Mouse (Mus musculus): ENCODE measurements at regions not wholly inside any gene's neighbourhood (a gene's known extent, or its start where the extent isn't known, plus 50 kb on each side); places are given as distances from the start of the nearest gene placed in this dataset.

DNA sequence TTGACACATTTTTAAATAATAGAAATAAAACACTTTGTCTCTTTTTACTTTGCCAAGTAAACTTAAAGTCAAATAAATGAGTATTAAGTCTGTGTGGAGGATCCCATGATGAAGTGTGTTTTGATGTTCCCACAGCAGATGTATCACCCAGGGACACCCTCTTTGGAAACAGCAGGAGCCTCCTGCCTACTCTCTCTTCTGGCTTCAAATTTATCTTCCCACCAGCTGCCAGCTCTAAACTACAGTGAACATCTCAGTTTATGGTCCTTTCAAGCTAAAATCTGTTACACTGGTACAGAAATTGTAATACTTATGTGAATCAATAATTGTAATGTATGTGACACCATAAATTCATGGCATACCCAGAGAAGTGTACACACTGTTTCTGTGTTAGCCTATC, 171.1 kb upstream of the Meis2 start:
- no peak for DNase-seq (ENCODE audit: low spot score)
- H3K36me3 ChIP-seq (replicated peaks; ENCODE audit: control insufficient read depth, insufficient read depth, low read length), result no peaks in the 10 kb centered on the region
- H3K9ac ChIP-seq (replicated peaks; ENCODE audit: low read depth, low read length), result no peak overlapping the region
- no peaks in the 10 kb centered on the region for H3K27me3 ChIP-seq (ENCODE audit: control insufficient read depth, insufficient read depth, low read length)
- ATAC-seq (ENCODE audit: insufficient read depth, low read depth), result no peak
- no peaks in the 10 kb centered on the region for H3K4me1 ChIP-seq (ENCODE audit: control insufficient read depth, insufficient read depth)
- TF ChIP-seq CTCF (IDR thresholded peaks at IDR 0.05; ENCODE audit: low read depth) (no peak), EP300 (IDR thresholded peaks at IDR 0.05; ENCODE audit: low read depth) (no peak)
- H3K9me3 ChIP-seq (replicated peaks; ENCODE audit: control insufficient read depth, low read length), result no peaks in the 10 kb centered on the region
- no peak overlapping the region for H3K4me2 ChIP-seq (ENCODE audit: low read depth, low read length)
- H3K4me3 ChIP-seq (ENCODE audit: low read depth, low read length), result no peak overlapping the region
- H3K27ac ChIP-seq (ENCODE audit: low read depth), result no peak overlapping the region

DNA sequence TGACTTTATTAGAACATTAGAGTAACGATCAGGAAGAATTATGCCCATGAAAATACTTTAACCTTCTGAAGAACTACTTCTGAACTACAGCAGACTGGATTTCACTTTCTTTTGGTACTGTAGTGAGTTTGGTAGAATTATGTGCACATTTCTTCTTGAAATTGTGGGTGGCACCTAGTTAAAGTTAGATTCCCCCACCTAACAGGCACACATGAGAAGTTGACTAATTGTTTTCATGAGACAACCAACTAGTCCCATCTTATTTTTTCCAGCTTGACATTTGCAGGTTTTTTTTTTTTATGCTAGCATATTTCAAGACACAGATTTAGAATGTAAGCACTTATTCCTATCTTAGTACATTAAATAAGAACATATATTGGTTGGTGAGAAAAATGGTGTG, 167.2 kb upstream of the Meis2 start:
- WGBS, result 69% methylated on average over 1 of the region's 1 CpGs
- Histone ChIP-seq H3K9me3 (replicated peaks; ENCODE audit: control insufficient read depth, low read length) (no peaks in the 10 kb centered on the region), H3K4me1 (ENCODE audit: control insufficient read depth, insufficient read depth) (no peaks in the 10 kb centered on the region), H3K36me3 (replicated peaks; ENCODE audit: control insufficient read depth, insufficient read depth, low read length) (no peaks in the 10 kb centered on the region), H3K27ac (ENCODE audit: low read depth) (no peak overlapping the region), H3K4me3 (ENCODE audit: low read depth, low read length) (no peak overlapping the region), H3K4me2 (ENCODE audit: low read depth, low read length) (no peak overlapping the region), H3K9ac (replicated peaks; ENCODE audit: low read depth, low read length) (no peak overlapping the region), H3K27me3 (ENCODE audit: control insufficient read depth, insufficient read depth, low read length) (no peaks in the 10 kb centered on the region)
- TF ChIP-seq EP300 (IDR thresholded peaks at IDR 0.05; ENCODE audit: low read depth) (no peak), CTCF (IDR thresholded peaks at IDR 0.05; ENCODE audit: low read depth) (no peak)
- DNase-seq (ENCODE audit: low spot score) (no peak), ATAC-seq (ENCODE audit: insufficient read depth, low read depth) (no peak)

GRCm38 (mm10) chr2:116216418-116216817, 150.8 kb upstream of the Meis2 start:
- ATAC-seq (ENCODE audit: insufficient read depth, low read depth), result no peak
- no peaks in the 10 kb centered on the region for H3K9me3 ChIP-seq (replicated peaks; ENCODE audit: control insufficient read depth, low read length)
- no peak for DNase-seq (ENCODE audit: low spot score)
- H3K4me2 ChIP-seq (ENCODE audit: low read depth, low read length), result no peak overlapping the region
- no peak overlapping the region for H3K27ac ChIP-seq (ENCODE audit: low read depth)
- no peaks in the 10 kb centered on the region for H3K27me3 ChIP-seq (ENCODE audit: control insufficient read depth, insufficient read depth, low read length)
- no peaks in the 10 kb centered on the region for H3K36me3 ChIP-seq (replicated peaks; ENCODE audit: control insufficient read depth, insufficient read depth, low read length)
- no peak overlapping the region for H3K9ac ChIP-seq (replicated peaks; ENCODE audit: low read depth, low read length)
- no peaks in the 10 kb centered on the region for H3K4me1 ChIP-seq (ENCODE audit: control insufficient read depth, insufficient read depth)
- H3K4me3 ChIP-seq (ENCODE audit: low read depth, low read length), result no peak overlapping the region
- no peak for TF ChIP-seq EP300 (IDR thresholded peaks at IDR 0.05; ENCODE audit: low read depth)
- peak; percentile 43 for TF ChIP-seq CTCF (IDR thresholded peaks at IDR 0.05; ENCODE audit: low read depth)
- 70% methylated on average over 7 of the region's 7 CpGs for WGBS

- WGBS, result 73% methylated on average over 14 of the region's 14 CpGs
- H3K9ac ChIP-seq (replicated peaks; ENCODE audit: low read depth, low read length), result no peak overlapping the region
- H3K36me3 ChIP-seq (replicated peaks; ENCODE audit: control insufficient read depth, insufficient read depth, low read length), result no peaks in the 10 kb centered on the region
- H3K27me3 ChIP-seq (ENCODE audit: control insufficient read depth, insufficient read depth, low read length), result no peaks in the 10 kb centered on the region
- TF ChIP-seq EP300 (IDR thresholded peaks at IDR 0.05; ENCODE audit: low read depth) (no peak), CTCF (IDR thresholded peaks at IDR 0.05; ENCODE audit: low read depth) (no peak)
- no peaks in the 10 kb centered on the region for H3K9me3 ChIP-seq (replicated peaks; ENCODE audit: control insufficient read depth, low read length)
- ATAC-seq (ENCODE audit: insufficient read depth, low read depth) (no peak), DNase-seq (ENCODE audit: low spot score) (no peak)
- H3K4me1 ChIP-seq (ENCODE audit: control insufficient read depth, insufficient read depth), result no peaks in the 10 kb centered on the region
- H3K27ac ChIP-seq (ENCODE audit: low read depth), result no peak overlapping the region
- no peak overlapping the region for H3K4me3 ChIP-seq (ENCODE audit: low read depth, low read length)
- no peak overlapping the region for H3K4me2 ChIP-seq (ENCODE audit: low read depth, low read length)
Measured at GRCm38 (mm10) chr2:116201248-116202223, 135.9 kb upstream of the Meis2 start.

DNA sequence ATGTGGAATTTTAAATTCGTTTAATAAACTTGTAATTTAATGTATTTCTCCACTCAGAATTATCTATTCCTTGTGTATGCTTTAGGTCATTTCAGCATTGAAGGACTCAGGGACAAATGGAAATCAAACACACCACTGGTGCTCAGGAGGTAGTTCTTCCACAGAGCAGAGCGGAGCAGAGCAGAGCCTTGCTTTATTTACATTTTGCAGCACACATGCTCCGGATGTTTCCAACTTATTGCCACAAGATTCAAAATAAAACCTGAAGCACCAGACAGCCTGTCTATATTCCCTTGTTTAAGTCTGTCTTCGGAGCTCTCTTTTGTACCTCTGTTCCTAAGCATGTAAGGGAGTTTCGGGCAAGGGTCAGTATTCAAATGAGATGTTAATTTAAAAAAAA, 135.2 kb upstream of the Meis2 start:
- H3K9me3 ChIP-seq (replicated peaks; ENCODE audit: control insufficient read depth, low read length), result no peaks in the 10 kb centered on the region
- no peak overlapping the region for H3K27ac ChIP-seq (ENCODE audit: low read depth)
- no peaks in the 10 kb centered on the region for H3K27me3 ChIP-seq (ENCODE audit: control insufficient read depth, insufficient read depth, low read length)
- TF ChIP-seq CTCF (IDR thresholded peaks at IDR 0.05; ENCODE audit: low read depth), result no peak
- TF ChIP-seq EP300 (IDR thresholded peaks at IDR 0.05; ENCODE audit: low read depth), result no peak
- no peak overlapping the region for H3K9ac ChIP-seq (replicated peaks; ENCODE audit: low read depth, low read length)
- ATAC-seq (ENCODE audit: insufficient read depth, low read depth) (no peak), DNase-seq (ENCODE audit: low spot score) (no peak)
- no peak overlapping the region for H3K4me3 ChIP-seq (ENCODE audit: low read depth, low read length)
- no peak overlapping the region for H3K4me2 ChIP-seq (ENCODE audit: low read depth, low read length)
- no peaks in the 10 kb centered on the region for H3K4me1 ChIP-seq (ENCODE audit: control insufficient read depth, insufficient read depth)
- WGBS, result 66% methylated on average over 5 of the region's 5 CpGs
- H3K36me3 ChIP-seq (replicated peaks; ENCODE audit: control insufficient read depth, insufficient read depth, low read length), result no peaks in the 10 kb centered on the region

GRCm38 (mm10) chr2:116181861-116182260, 116.2 kb upstream of the Meis2 start:
- TF ChIP-seq CTCF (IDR thresholded peaks at IDR 0.05; ENCODE audit: low read depth), result no peak
- TF ChIP-seq EP300 (IDR thresholded peaks at IDR 0.05; ENCODE audit: low read depth), result no peak
- Histone ChIP-seq H3K4me2 (ENCODE audit: low read depth, low read length) (no peak overlapping the region), H3K4me3 (ENCODE audit: low read depth, low read length) (no peak overlapping the region), H3K4me1 (ENCODE audit: control insufficient read depth, insufficient read depth) (no peaks in the 10 kb centered on the region), H3K36me3 (replicated peaks; ENCODE audit: control insufficient read depth, insufficient read depth, low read length) (no peaks in the 10 kb centered on the region), H3K9me3 (replicated peaks; ENCODE audit: control insufficient read depth, low read length) (no peaks in the 10 kb centered on the region), H3K9ac (replicated peaks; ENCODE audit: low read depth, low read length) (no peak overlapping the region), H3K27me3 (ENCODE audit: control insufficient read depth, insufficient read depth, low read length) (no peaks in the 10 kb centered on the region), H3K27ac (ENCODE audit: low read depth) (no peak overlapping the region)
- ATAC-seq (ENCODE audit: insufficient read depth, low read depth), result no peak
- 74% methylated on average over 11 of the region's 11 CpGs for WGBS
- DNase-seq (ENCODE audit: low spot score), result no peak

Measured in heart, postnatal 0 days (tissue).